Mouse (Mus musculus) limb, embryonic 10.5 days (tissue): ENCODE results near the gene Slc26a11. TPM values are rescaled to one million over a fixed set of nuclear protein-coding genes. Genes with fewer than 3 reads are reported as not detected.
"Not testable (repeated sequence)": the region's sequence is repeated elsewhere in the genome, so short reads cannot be mapped to it uniquely, and the experiment has no call there.

Experiments
- DNase-seq: peaks from one replicate; pipeline ENCODE4 v3.0.0-alpha.2; 2017; ENCODE audit warnings: low spot score
- H3K27ac ChIP-seq: fragments of 300-500 bp; sonication (generic); 2 replicates; pipeline ENCODE4 v1.5.1; 2016; ENCODE audit warnings: mild to moderate bottlenecking
- H3K27me3 ChIP-seq: fragments of 300-500 bp; sonication (generic); 2 replicates; pipeline ENCODE4 v1.6.1; 2016; ENCODE audit warnings: low read depth, mild to moderate bottlenecking; ENCODE audit not compliant: poor library complexity, severe bottlenecking
- H3K36me3 ChIP-seq: fragments of 300-500 bp; sonication (generic); 2 replicates; pipeline ENCODE4 v1.6.1; 2016; ENCODE audit warnings: mild to moderate bottlenecking, moderate library complexity
- H3K4me1 ChIP-seq: fragments of 300-500 bp; sonication (generic); 2 replicates; pipeline ENCODE4 v1.6.1; 2016
- H3K4me3 ChIP-seq: fragments of 300-500 bp; sonication (generic); 2 replicates; pipeline ENCODE4 v1.5.1; 2016; ENCODE audit warnings: mild to moderate bottlenecking, moderate library complexity
- H3K9me3 ChIP-seq: fragments of 300-500 bp; sonication (generic); replicated peaks from 2 replicates; pipeline ENCODE4 v1.6.1; 2016; ENCODE audit warnings: mild to moderate bottlenecking
- WGBS: fragments of 180-500 bp; shearing (Covaris S2); methylation state at CpG from one replicate; pipeline ENCODE4 v1.1.7; 2016; 5-methylcytosine and 5-hydroxymethylcytosine counted together
- polyA plus RNA-seq: library from polyadenylated mRNA; unstranded; fragments of >200 nt; fragmentation: Nextera tagmentation; extraction: Ambion mirVana; gene quantifications from 2 replicates; pipeline ENCODE4 v1.2.1, GENCODE M21; 2016

Gene Slc26a11
- polyA plus RNA-seq, 1 experiment from 2014 or later = 9.4 TPM

DNA sequence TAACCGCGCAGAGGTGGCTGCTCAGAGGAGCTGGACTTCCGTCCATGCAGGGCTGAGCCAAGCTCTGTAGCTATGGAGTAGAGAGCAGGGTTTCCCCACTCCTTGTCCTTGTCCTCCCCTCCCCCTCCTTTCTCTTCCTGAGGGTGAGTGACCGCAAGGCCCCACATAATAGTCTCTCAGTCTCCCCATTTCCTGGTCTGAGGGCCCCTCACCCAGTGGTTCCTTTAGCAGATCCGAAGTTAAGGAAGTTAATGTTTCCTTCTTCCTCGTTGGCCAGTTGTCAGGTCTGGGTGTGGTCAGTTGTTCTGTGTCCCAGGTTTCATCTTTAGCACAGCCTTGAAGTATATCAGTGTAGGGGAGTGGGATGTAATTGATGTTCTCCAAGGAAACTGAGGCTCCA is 20.1 kb downstream of the Slc26a11 start:
- H3K9me3 ChIP-seq = no peaks in the 10 kb centered on the region
- H3K4me1 ChIP-seq = peaks cover 11% of the 10 kb centered on the region
- no peaks in the 10 kb centered on the region for H3K27me3 ChIP-seq
- WGBS = 85% methylated on average over 6 of the region's 6 CpGs
- peaks cover 43% of the 10 kb centered on the region for H3K36me3 ChIP-seq
- H3K27ac ChIP-seq = no peak overlapping the region
- no peak for DNase-seq
- H3K4me3 ChIP-seq = no peak overlapping the region

DNA sequence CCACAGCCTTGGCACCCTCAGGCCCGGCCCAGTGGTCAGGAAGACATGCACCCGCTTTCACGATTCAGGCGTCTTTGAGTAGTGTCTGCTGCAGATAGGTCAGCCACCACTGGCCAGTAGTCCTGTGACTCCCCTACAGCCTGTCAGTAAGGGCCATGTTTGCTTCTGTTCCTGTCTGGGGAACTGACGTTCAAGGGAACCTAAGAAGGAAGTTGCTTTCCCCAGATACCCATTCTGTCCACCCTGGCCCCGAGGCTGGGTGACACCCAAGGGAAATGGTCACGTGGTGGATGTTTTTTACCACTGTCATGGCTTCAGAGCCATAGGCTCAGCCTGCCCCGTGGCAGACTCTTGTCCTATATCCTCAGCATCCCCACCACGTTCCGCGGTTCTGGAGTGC is 22.0 kb downstream of the Slc26a11 start:
- Histone ChIP-seq H3K36me3 (peaks cover 50% of the 10 kb centered on the region), H3K4me3 (no peak overlapping the region), H3K27ac (no peak overlapping the region), H3K4me1 (peaks cover 11% of the 10 kb centered on the region), H3K27me3 (no peaks in the 10 kb centered on the region), H3K9me3 (no peaks in the 10 kb centered on the region)
- no peak for DNase-seq
- 92% methylated on average over 11 of the region's 11 CpGs for WGBS

DNA sequence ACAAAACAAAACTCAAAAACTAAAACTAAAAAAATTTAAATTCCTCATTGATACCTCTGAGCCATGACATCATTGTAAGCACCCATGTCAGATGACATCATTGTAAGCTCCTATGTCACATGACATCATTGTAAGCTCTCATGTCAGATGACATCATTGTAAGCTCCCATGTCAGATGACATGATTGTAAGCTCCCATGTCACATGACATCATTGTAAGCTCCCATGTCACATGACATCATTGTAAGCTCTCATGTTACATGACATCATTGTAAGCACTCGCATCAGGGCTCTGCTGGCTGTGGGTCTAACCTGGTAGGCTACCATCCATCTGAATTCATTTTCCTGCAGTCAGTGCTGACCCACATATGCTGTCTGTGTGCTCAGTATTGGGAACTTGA is 23.2 kb downstream of the Slc26a11 start:
- Histone ChIP-seq H3K27me3 (no peaks in the 10 kb centered on the region), H3K36me3 (peaks cover 50% of the 10 kb centered on the region), H3K9me3 (no peaks in the 10 kb centered on the region), H3K27ac (no peak overlapping the region), H3K4me1 (peaks cover 10% of the 10 kb centered on the region), H3K4me3 (no peak overlapping the region)
- WGBS = 98% methylated on average over 1 of the region's 1 CpGs
- no peak for DNase-seq

DNA sequence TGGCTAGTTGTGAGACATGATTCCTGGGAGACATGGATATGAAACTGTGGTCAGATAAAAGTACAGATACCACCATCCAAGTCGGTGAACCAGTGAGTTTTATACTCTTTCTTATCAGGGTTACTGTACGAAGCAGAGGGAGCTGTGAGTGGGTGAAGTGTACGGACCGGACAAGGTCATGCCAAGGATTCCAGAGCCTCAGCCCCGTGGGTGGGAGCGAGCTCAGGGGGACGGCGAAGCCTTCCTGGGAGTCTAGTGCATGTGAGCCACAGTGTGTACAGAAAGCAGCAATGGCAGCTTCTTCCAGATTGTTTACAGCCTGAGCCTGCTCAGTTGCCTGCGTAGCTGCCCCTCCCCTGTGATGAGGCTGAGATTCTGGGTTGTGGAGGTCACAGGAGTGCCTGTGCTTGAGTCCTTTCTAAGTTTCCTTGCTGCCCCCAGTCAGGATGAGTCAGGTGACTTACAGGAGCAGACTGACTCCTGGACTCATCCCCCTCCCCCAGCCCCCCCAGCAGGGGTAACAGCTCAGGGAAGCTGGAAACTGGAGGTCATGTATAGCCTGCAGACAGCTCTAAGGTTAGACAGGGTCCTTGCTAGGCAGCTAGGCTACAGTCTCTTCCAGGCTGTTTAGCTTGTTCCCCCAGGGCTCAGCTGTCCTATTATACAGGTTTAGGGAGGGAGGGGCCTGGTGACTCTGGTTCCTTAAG is 26.4 kb downstream of the Slc26a11 start:
- DNase-seq = no peak
- H3K36me3 ChIP-seq = peaks cover 44% of the 10 kb centered on the region
- no peaks in the 10 kb centered on the region for H3K27me3 ChIP-seq
- no peak overlapping the region for H3K4me3 ChIP-seq
- H3K4me1 ChIP-seq = no peaks in the 10 kb centered on the region
- WGBS = 82% methylated on average over 9 of the region's 9 CpGs
- no peak overlapping the region for H3K27ac ChIP-seq
- no peaks in the 10 kb centered on the region for H3K9me3 ChIP-seq

DNA sequence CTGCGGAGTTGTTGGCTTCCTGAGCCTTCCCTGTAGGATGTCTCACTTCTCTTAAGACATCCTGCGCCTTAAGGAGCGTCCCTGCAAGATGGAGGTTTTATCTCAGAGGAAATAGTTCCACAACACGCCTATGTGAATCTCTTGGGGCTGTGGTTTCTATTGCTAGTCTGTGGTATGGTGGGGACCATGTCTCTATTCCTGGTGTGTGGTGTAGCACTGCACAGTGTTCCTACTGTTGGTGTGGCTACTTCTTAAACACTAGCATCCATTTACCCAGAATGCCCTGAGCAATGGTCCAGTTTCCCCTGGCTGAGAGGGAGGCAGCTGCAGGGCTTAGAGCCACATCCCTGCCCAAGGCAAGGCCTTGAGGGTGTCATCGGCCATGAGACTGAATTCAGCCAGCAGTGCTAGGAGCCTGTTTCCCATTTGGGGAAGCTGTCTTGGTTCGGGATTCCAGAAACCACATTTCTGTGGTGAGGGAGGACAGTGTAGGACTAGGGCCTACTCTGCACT is 27.0 kb downstream of the Slc26a11 start:
- 80% methylated on average over 6 of the region's 6 CpGs for WGBS
- H3K4me3 ChIP-seq = no peak overlapping the region
- H3K9me3 ChIP-seq = no peaks in the 10 kb centered on the region
- H3K27me3 ChIP-seq = peaks cover 5% of the 10 kb centered on the region; the same call in 1 of the 2 replicates
- DNase-seq = no peak
- peaks cover 37% of the 10 kb centered on the region for H3K36me3 ChIP-seq
- H3K27ac ChIP-seq = no peak overlapping the region
- H3K4me1 ChIP-seq = no peaks in the 10 kb centered on the region

DNA sequence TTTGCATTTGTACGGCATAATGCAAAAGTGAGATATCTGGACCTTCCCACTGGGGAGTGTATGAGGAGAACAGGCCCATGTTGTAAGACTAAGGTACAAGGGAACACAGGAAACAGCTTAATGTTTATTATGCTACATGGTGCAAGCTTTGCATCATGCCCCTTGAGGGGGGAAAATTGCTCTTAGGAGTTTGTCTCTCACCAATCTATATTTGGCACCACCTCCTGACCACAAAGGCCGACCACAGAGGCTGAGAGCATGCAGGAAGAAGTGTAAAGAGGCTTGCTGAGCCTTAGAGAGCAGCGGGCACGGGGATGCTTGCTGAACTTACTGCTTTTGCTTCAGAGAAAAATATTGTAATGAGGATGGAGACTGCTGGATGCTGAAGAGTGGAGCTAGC is 29.5 kb downstream of the Slc26a11 start:
- Histone ChIP-seq H3K9me3 (no peaks in the 10 kb centered on the region), H3K27me3 (peaks cover 30% of the 10 kb centered on the region), H3K4me1 (peaks cover 6% of the 10 kb centered on the region), H3K4me3 (no peak overlapping the region), H3K36me3 (peaks cover 12% of the 10 kb centered on the region), H3K27ac (no peak overlapping the region)
- 92% methylated on average over 4 of the region's 4 CpGs for WGBS
- no peak for DNase-seq

DNA sequence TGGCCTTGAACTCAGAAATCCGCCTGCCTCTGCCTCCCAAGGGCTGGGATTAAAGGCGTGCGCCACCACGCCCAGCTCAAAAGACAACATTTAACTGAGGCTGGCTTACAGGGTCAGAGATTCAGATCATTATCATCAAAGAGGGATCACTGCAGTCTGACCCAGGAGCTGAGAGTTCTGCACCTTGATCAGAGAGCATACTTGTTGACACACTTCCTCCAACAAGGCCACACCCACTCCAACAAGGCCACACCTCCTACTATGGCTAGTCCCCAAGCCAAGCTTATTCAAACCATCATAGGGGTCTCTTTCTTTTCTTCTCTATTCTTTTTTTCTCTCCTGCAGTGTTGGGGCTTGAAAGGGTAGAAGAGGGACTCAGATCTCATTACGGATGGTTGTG is 30.9 kb downstream of the Slc26a11 start:
- H3K4me1 ChIP-seq = peaks cover 19% of the 10 kb centered on the region
- H3K36me3 ChIP-seq = 0 out of 2 replicates have a peak, but pooled peaks cover 6% of the 10 kb centered on the region
- no peak overlapping the region for H3K4me3 ChIP-seq
- no peak overlapping the region for H3K27ac ChIP-seq
- no peaks in the 10 kb centered on the region for H3K9me3 ChIP-seq
- peaks cover 44% of the 10 kb centered on the region for H3K27me3 ChIP-seq
- WGBS = 91% methylated on average over 5 of the region's 5 CpGs
- no peak for DNase-seq

DNA sequence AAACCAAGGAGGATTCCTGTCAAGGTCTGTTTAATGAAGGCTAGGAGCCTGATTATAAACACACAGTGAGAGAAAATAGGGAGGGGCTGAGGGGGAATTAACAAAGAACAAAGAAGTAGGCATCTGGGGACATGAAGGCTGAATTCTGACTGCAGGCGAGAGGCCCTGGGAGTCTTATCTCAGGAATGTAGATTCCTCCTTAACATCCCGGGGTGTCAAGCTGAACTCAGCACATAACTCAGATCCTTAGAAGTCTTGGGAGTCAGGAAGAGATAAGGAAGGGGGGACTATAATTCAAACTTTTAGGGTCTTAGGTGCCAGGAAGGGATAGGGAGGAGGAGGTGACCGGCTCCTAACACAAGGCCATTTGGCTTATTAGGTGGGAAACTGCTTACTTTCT is 31.9 kb downstream of the Slc26a11 start:
- H3K4me3 ChIP-seq, H3K27ac ChIP-seq, H3K9me3 ChIP-seq, DNase-seq, H3K36me3 ChIP-seq: not testable (repeated sequence)
- peaks cover 25% of the 10 kb centered on the region for H3K4me1 ChIP-seq
- H3K27me3 ChIP-seq = peaks cover 54% of the 10 kb centered on the region
- WGBS = 8% methylated on average over 3 of the region's 3 CpGs

DNA sequence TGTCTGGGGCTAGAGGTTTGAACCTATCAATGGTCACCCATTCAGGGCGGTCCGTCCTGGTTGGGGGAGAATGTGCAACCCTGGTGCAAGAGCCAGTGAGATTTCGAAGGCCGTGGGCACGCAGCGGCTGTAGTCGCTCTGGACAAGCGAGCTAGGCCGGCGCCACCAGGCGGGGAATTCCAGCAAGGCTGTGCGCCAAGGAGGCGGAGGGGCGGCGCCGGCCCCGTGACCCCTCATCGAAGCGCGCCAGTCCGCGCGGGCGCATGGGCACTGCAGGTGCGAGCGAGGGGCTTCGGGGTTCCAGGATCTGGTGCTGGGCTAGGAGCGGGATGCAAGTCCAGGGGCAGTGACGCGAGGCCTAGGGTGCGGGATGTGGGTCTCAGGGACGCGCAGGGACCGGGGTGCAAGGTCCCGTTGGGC is 34.5 kb downstream of the Slc26a11 start:
- DNase-seq = peak; percentile 87
- H3K4me3 ChIP-seq = peak overlapping the region; percentile 67
- H3K9me3 ChIP-seq = no peaks in the 10 kb centered on the region
- H3K27me3 ChIP-seq = peaks cover 73% of the 10 kb centered on the region
- no peaks in the 10 kb centered on the region for H3K36me3 ChIP-seq
- H3K27ac ChIP-seq = peak overlapping the region; percentile 76
- peaks cover 42% of the 10 kb centered on the region for H3K4me1 ChIP-seq
- WGBS = under 1% methylated on average over 35 of the region's 35 CpGs

DNA sequence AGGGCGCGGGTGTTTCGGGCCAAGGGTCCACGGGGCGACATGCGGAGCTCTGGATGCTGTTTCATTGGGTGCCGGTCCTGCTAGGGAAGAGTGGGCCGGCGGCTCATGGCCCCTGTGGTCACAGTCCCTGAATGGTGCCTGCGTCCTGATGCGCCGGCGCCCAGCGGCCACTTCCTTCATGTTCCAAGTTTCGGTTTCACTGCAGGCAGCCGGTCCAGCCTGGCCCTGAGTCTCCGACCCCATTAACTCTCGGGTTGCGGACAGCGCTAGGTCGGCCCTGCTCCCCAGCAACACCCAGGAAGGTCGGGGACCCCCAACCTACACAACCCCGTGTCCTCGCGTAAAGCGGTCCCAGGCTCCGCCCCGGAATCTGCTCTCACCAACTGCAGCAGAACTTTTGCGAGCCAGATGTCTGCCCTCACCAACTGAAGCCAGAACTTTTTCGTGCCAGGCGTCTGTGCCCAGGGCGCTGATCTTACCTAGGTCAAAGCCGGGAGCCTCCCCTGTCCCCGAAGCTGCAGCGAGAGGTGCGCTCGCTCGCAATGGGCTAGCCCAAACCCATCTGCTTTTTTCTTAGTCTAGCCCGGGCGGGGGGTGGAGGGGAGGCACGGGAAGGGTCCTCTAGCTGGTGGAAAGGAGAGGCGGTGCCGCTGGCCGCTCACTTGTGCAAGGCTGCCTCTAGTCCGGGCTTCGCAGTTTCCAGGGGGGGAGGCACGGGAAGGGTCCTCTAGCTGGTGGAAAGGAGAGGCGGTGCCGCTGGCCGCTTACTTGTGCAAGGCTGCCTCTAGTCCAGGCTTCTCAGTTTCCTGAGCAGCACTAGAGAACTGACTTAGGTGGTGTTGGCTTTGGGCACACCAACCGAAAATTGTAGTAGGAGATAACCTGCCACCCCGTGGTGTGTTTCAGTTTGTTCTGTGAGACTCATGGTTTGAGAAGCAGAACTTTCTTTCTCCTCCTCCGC is 35.2 kb downstream of the Slc26a11 start:
- H3K27me3 ChIP-seq = peaks cover 80% of the 10 kb centered on the region
- no peaks in the 10 kb centered on the region for H3K9me3 ChIP-seq
- H3K4me3 ChIP-seq = peak overlapping the region; percentile 67
- H3K27ac ChIP-seq = peak overlapping the region; percentile 76
- no peaks in the 10 kb centered on the region for H3K36me3 ChIP-seq
- DNase-seq = peak; percentile 69
- H3K4me1 ChIP-seq = peaks cover 42% of the 10 kb centered on the region
- WGBS = 2% methylated on average over 53 of the region's 53 CpGs

DNA sequence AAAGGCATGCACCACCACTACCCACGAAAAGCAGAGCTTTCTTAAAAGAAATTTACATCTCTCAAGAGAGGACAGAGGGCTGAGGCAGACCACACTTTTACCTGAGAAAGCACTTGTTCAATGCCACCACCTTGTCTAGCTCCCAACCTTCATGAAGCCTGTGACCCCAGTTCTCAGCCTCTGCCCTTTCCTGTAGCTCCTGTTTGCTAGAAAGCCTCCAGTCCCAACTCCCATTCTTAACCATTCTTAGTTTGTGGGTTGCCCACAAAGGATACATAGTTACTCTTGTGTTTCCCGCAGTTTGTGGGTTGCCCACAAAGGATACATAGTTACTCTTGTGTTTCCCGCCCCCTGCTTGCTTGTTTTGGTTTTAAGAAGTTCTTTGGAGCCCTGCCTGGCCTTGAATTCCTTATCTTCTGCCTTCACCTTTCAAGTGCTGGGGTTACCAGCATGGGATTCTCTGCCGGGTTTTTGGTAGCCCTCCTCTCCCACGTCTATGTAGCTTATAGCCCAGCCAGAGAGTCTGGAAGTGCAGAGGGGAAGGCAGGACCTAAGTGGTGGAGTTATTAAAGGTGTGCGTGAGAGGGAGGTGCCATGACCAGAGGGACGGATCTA is 36.1 kb downstream of the Slc26a11 start:
- no peak for DNase-seq
- no peaks in the 10 kb centered on the region for H3K9me3 ChIP-seq
- peaks cover 42% of the 10 kb centered on the region for H3K4me1 ChIP-seq
- WGBS = 35% methylated on average over 7 of the region's 7 CpGs
- no peaks in the 10 kb centered on the region for H3K36me3 ChIP-seq
- H3K27ac ChIP-seq = no peak overlapping the region
- H3K4me3 ChIP-seq = peak overlapping the region; percentile 60
- peaks cover 89% of the 10 kb centered on the region for H3K27me3 ChIP-seq

DNA sequence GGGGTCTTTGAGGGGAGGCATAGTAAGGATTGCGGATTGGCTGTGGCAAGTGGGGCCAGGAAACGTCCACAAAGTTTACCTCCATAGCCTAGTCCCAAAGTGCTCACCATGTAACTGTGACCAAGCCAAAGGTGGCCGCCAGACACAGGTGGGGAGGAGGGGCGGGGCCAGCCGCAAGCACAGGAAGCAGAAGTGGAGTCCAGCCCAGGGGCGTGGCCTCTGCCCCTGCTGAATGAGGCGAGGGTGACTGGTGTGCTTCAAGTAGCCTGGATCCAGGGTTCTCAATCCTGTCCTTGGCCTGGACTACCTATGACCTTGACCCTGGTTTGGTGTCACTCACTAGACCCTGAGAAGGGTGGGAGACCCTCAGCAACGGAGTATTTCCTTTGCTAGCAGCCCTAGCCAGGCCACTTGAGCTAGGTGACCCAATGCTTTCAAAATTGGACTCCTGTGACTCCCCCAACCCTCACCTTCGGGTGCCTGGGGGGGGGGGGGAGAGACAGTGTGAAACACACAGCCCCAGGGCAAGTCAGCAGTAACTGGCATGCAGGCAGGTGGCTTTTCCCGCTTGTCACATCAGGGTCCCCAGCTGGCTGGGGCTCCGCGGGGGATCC is 36.8 kb downstream of the Slc26a11 start:
- no peaks in the 10 kb centered on the region for H3K36me3 ChIP-seq
- H3K4me3 ChIP-seq = peak overlapping the region; percentile 60
- peak overlapping the region; percentile 70; the same call in 1 of the 2 replicates for H3K27ac ChIP-seq
- peaks cover 90% of the 10 kb centered on the region for H3K27me3 ChIP-seq
- 9% methylated on average over 12 of the region's 12 CpGs for WGBS
- H3K4me1 ChIP-seq = peaks cover 42% of the 10 kb centered on the region
- peak; percentile 61 for DNase-seq
- no peaks in the 10 kb centered on the region for H3K9me3 ChIP-seq
